Comparison of ENCODE assay signal across 13 mouse cellular contexts in genomic region chr10:95595852-95596639, GRCm38 (mm10). TPM values are rescaled to one million over a fixed set of nuclear protein-coding genes. Genes with fewer than 3 reads are reported as not detected.
DNase-seq lines count a peak whose midpoint lies in the region; ATAC-seq and TF ChIP-seq lines count a peak whose summit lies in the region.
"Had no signal": no experiment of that assay in that cellular context is flagged by ENCODE, and none has a peak within 500 bp of the region (broad histone marks: within the 10 kb centered on the region; RNA-seq: fewer than 3 reads in every experiment).

No protein-coding gene starts in this region.

- no peaks in the 10 kb centered on the region for H3K9me3 ChIP-seq in forebrain, embryonic 14.5 days (replicated peaks; ENCODE audit: control insufficient read depth, low read length)
- H3K9me3 ChIP-seq in forebrain, postnatal 0 days (ENCODE audit: low read length) = no peaks in the 10 kb centered on the region
- no peaks in the 10 kb centered on the region for H3K9me3 ChIP-seq in neural tube, embryonic 11.5 days (ENCODE audit: control insufficient read depth, low read length)
- no peaks in the 10 kb centered on the region for H3K9me3 ChIP-seq in neural tube, embryonic 15.5 days (replicated peaks)
- H3K9me3 ChIP-seq in liver, embryonic 13.5 days (replicated peaks) = no peaks in the 10 kb centered on the region
- H3K9me3 ChIP-seq in stomach, postnatal 0 days (ENCODE audit: control insufficient read depth, low read length) = no peaks in the 10 kb centered on the region
- H3K9me3 ChIP-seq: embryonic facial prominence, embryonic 12.5 days; hindbrain, embryonic 13.5 days; limb, embryonic 15.5 days had no signal

- no peak overlapping the region for H3K27ac ChIP-seq in forebrain, embryonic 14.5 days (ENCODE audit: low read depth, low read length)
- H3K27ac ChIP-seq in forebrain, postnatal 0 days (ENCODE audit: low read depth, low read length) = no peak overlapping the region
- H3K27ac ChIP-seq in neural tube, embryonic 11.5 days (ENCODE audit: low read depth, low read length) = no peak overlapping the region
- no peak overlapping the region for H3K27ac ChIP-seq in neural tube, embryonic 15.5 days (replicated peaks)
- H3K27ac ChIP-seq in liver, embryonic 13.5 days = peak overlapping the region; percentile 2; the same call in 1 of the 2 replicates
- H3K27ac ChIP-seq in small intestine, adult 2 months (ENCODE audit: insufficient read depth, low read depth, low read length) = peak overlapping the region; percentile 71
- H3K27ac ChIP-seq in stomach, postnatal 0 days (replicated peaks) = no peak overlapping the region
- H3K27ac ChIP-seq: embryonic facial prominence, embryonic 12.5 days; hindbrain, embryonic 13.5 days; limb, embryonic 15.5 days had no signal

- H3K4me3 ChIP-seq in forebrain, embryonic 14.5 days (ENCODE audit: low read depth, low read length) = no peak overlapping the region
- no peak overlapping the region for H3K4me3 ChIP-seq in forebrain, postnatal 0 days (ENCODE audit: low read depth, low read length)
- H3K4me3 ChIP-seq in neural tube, embryonic 11.5 days (ENCODE audit: low read depth, low read length) = no peak overlapping the region
- no peak overlapping the region for H3K4me3 ChIP-seq in neural tube, embryonic 15.5 days (replicated peaks)
- H3K4me3 ChIP-seq in liver, embryonic 13.5 days (replicated peaks) = no peak overlapping the region
- no peak overlapping the region for H3K4me3 ChIP-seq in small intestine, adult 2 months (ENCODE audit: low read depth, low read length)
- H3K4me3 ChIP-seq in stomach, postnatal 0 days (ENCODE audit: low read depth, low read length) = no peak overlapping the region
- H3K4me3 ChIP-seq: embryonic facial prominence, embryonic 12.5 days; hindbrain, embryonic 13.5 days; limb, embryonic 15.5 days had no signal

- peak; percentile 22 for DNase-seq in forebrain, embryonic 14.5 days (ENCODE audit: low spot score)
- DNase-seq in forebrain, postnatal 0 days = no peak
- DNase-seq in neural tube, embryonic 11.5 days (ENCODE audit: low spot score) = no peak
- DNase-seq in liver, embryonic 13.5 days = no peak
- DNase-seq in c-Kit-positive CD71-positive TER-119-positive erythroid progenitor cells, embryonic 14.5 days (ENCODE audit: low spot score) = no peak
- no peak for DNase-seq in stomach, postnatal 0 days (ENCODE audit: low spot score)
- DNase-seq: cerebellum, adult 9-10 months; heart, adult 11 months had no signal

- no peak overlapping the region for H3K9ac ChIP-seq in forebrain, embryonic 14.5 days (ENCODE audit: low read length)
- H3K9ac ChIP-seq in forebrain, postnatal 0 days = no peak overlapping the region
- H3K9ac ChIP-seq in neural tube, embryonic 11.5 days (ENCODE audit: low read length) = no peak overlapping the region
- no peak overlapping the region for H3K9ac ChIP-seq in neural tube, embryonic 15.5 days (replicated peaks)
- H3K9ac ChIP-seq in liver, embryonic 13.5 days = no peak overlapping the region; the same call in 1 of the 2 replicates
- no peak overlapping the region for H3K9ac ChIP-seq in stomach, postnatal 0 days (ENCODE audit: low read length)
- H3K9ac ChIP-seq: embryonic facial prominence, embryonic 12.5 days; hindbrain, embryonic 13.5 days; limb, embryonic 15.5 days had no signal

- H3K4me2 ChIP-seq in forebrain, embryonic 14.5 days (ENCODE audit: low read length) = no peak overlapping the region
- H3K4me2 ChIP-seq in forebrain, postnatal 0 days (ENCODE audit: low read depth) = no peak overlapping the region
- H3K4me2 ChIP-seq in neural tube, embryonic 11.5 days (ENCODE audit: low read depth) = no peak overlapping the region
- no peak overlapping the region for H3K4me2 ChIP-seq in neural tube, embryonic 15.5 days
- no peak overlapping the region for H3K4me2 ChIP-seq in liver, embryonic 13.5 days
- H3K4me2 ChIP-seq in stomach, postnatal 0 days (replicated peaks; ENCODE audit: low read depth) = no peak overlapping the region
- H3K4me2 ChIP-seq: embryonic facial prominence, embryonic 12.5 days; hindbrain, embryonic 13.5 days; limb, embryonic 15.5 days had no signal

- H3K4me1 ChIP-seq in forebrain, embryonic 14.5 days (ENCODE audit: control insufficient read depth, insufficient read depth, low read length) = no peaks in the 10 kb centered on the region; the same call in 1 of the 2 replicates
- no peaks in the 10 kb centered on the region for H3K4me1 ChIP-seq in forebrain, postnatal 0 days (ENCODE audit: insufficient read depth)
- H3K4me1 ChIP-seq in neural tube, embryonic 11.5 days (ENCODE audit: control insufficient read depth, insufficient read depth, low read length) = no peaks in the 10 kb centered on the region; the same call in 1 of the 2 replicates
- no peaks in the 10 kb centered on the region for H3K4me1 ChIP-seq in neural tube, embryonic 15.5 days
- H3K4me1 ChIP-seq in liver, embryonic 13.5 days (replicated peaks) = peaks cover 29% of the 10 kb centered on the region
- H3K4me1 ChIP-seq in small intestine, adult 2 months (ENCODE audit: control insufficient read depth, insufficient read depth, insufficient read length, low read length) = peaks cover 6% of the 10 kb centered on the region
- H3K4me1 ChIP-seq in stomach, postnatal 0 days (replicated peaks; ENCODE audit: control insufficient read depth, insufficient read depth) = no peaks in the 10 kb centered on the region
- H3K4me1 ChIP-seq: embryonic facial prominence, embryonic 12.5 days; limb, embryonic 15.5 days had no signal

- no peaks in the 10 kb centered on the region for H3K36me3 ChIP-seq in forebrain, embryonic 14.5 days (ENCODE audit: control insufficient read depth, insufficient read depth, low read length)
- H3K36me3 ChIP-seq in forebrain, postnatal 0 days (ENCODE audit: insufficient read depth) = no peaks in the 10 kb centered on the region
- H3K36me3 ChIP-seq in neural tube, embryonic 11.5 days (ENCODE audit: control insufficient read depth, insufficient read depth, low read length) = no peaks in the 10 kb centered on the region
- H3K36me3 ChIP-seq in neural tube, embryonic 15.5 days = no peaks in the 10 kb centered on the region
- H3K36me3 ChIP-seq in liver, embryonic 13.5 days = no peaks in the 10 kb centered on the region
- H3K36me3 ChIP-seq in small intestine, adult 2 months (ENCODE audit: control insufficient read depth, insufficient read depth, low read length) = no peaks in the 10 kb centered on the region
- H3K36me3 ChIP-seq in stomach, postnatal 0 days (ENCODE audit: control insufficient read depth, insufficient read depth, low read length) = no peaks in the 10 kb centered on the region
- H3K36me3 ChIP-seq: embryonic facial prominence, embryonic 12.5 days; hindbrain, embryonic 13.5 days; limb, embryonic 15.5 days had no signal

- no peak for TF ChIP-seq POLR2A in small intestine, adult 2 months (IDR thresholded peaks at IDR 0.05; ENCODE audit: low read depth, low read length)

- ATAC-seq in forebrain, embryonic 14.5 days = no peak; the same call in 1 of the 2 replicates
- ATAC-seq in forebrain, postnatal 0 days = no peak
- peak; percentile 16; the same call in 1 of the 2 replicates for ATAC-seq in neural tube, embryonic 11.5 days (ENCODE audit: insufficient read depth, low FRiP score, low TSS enrichment)
- no peak for ATAC-seq in neural tube, embryonic 15.5 days (ENCODE audit: low FRiP score)
- peak; percentile 35; the same call in 1 of the 2 replicates for ATAC-seq in liver, embryonic 13.5 days (ENCODE audit: low read depth)
- no peak for ATAC-seq in stomach, postnatal 0 days (ENCODE audit: low FRiP score, low TSS enrichment)

- WGBS in forebrain, embryonic 14.5 days = 7% methylated on average over 8 of the region's 8 CpGs
- 16% methylated on average over 8 of the region's 8 CpGs for WGBS in forebrain, postnatal 0 days
- WGBS in neural tube, embryonic 11.5 days = 15% methylated on average over 8 of the region's 8 CpGs
- WGBS in neural tube, embryonic 15.5 days = 23% methylated on average over 8 of the region's 8 CpGs
- 45% methylated on average over 8 of the region's 8 CpGs for WGBS in liver, embryonic 13.5 days (ENCODE audit: insufficient replicate concordance)
- 73% methylated on average over 8 of the region's 8 CpGs for whole genome bisulfite sequencing in small intestine, adult 2 months
- WGBS in stomach, postnatal 0 days = 52% methylated on average over 8 of the region's 8 CpGs

- TF ChIP-seq EP300 in stomach, postnatal 0 days (optimal IDR thresholded peaks at IDR 0.05) = no peak

- TF ChIP-seq CTCF in forebrain, postnatal 0 days (IDR thresholded peaks at IDR 0.05; ENCODE audit: low read depth) = no peak
- TF ChIP-seq CTCF in small intestine, adult 2 months (IDR thresholded peaks at IDR 0.05; ENCODE audit: extremely low read depth, insufficient read length, insufficient replicate concordance, low read depth, low read length) = no peak
- TF ChIP-seq CTCF in stomach, postnatal 0 days (IDR thresholded peaks at IDR 0.05; ENCODE audit: low read depth) = no peak

- no peaks in the 10 kb centered on the region for H3K27me3 ChIP-seq in forebrain, embryonic 14.5 days (replicated peaks; ENCODE audit: control insufficient read depth, insufficient read depth, low read length)
- H3K27me3 ChIP-seq in forebrain, postnatal 0 days (ENCODE audit: insufficient read depth, low read length) = no peaks in the 10 kb centered on the region
- H3K27me3 ChIP-seq in neural tube, embryonic 11.5 days (ENCODE audit: control insufficient read depth, insufficient read depth, low read length) = no peaks in the 10 kb centered on the region
- H3K27me3 ChIP-seq in neural tube, embryonic 15.5 days (replicated peaks) = no peaks in the 10 kb centered on the region
- no peaks in the 10 kb centered on the region for H3K27me3 ChIP-seq in liver, embryonic 13.5 days
- H3K27me3 ChIP-seq in small intestine, adult 2 months (ENCODE audit: control insufficient read depth, insufficient read depth, low read length) = no peaks in the 10 kb centered on the region
- no peaks in the 10 kb centered on the region for H3K27me3 ChIP-seq in stomach, postnatal 0 days (ENCODE audit: control insufficient read depth, insufficient read depth, low read length)
- H3K27me3 ChIP-seq: limb, embryonic 15.5 days had no signal

RNA-seq across cellular contexts. Expression of gene Nudt4, which starts 32.1 kb away (rescaled TPM):
- polyA plus RNA-seq in forebrain, embryonic 14.5 days (2014; fragmentation: Nextera tagmentation; extraction: Ambion mirVana) = 79.8 and 85.0 TPM in 2 replicates
- 87.6 and 110 TPM in 2 replicates for total RNA-seq in forebrain, postnatal 0 days (2014; rRNA removed)
- polyA plus RNA-seq in forebrain, postnatal 0 days (2015; fragmentation: Nextera tagmentation; extraction: Ambion mirVana) = 71.2 and 81.5 TPM in 2 replicates
- polyA plus RNA-seq in neural tube, embryonic 11.5 days (2014; fragmentation: Nextera tagmentation; extraction: Ambion mirVana) = 139 TPM in 2 replicates
- polyA plus RNA-seq in neural tube, embryonic 15.5 days (2015; fragmentation: Nextera tagmentation; extraction: Ambion mirVana) = 73.5 and 75.5 TPM in 2 replicates
- 81.7 and 96.5 TPM in 2 replicates for polyA plus RNA-seq in liver, embryonic 13.5 days (2015; fragmentation: Nextera tagmentation; extraction: Ambion mirVana)
- polyA plus RNA-seq in small intestine, adult 2 months (2012; rRNA removed) = 9.2 and 89.4 TPM in 2 replicates
- polyA plus RNA-seq in stomach, postnatal 0 days (2015; fragmentation: Nextera tagmentation; extraction: Ambion mirVana) = 46.1 and 47.5 TPM in 2 replicates

Comparison
In these comparisons a context has a peak if more than half of its experiments do, and no peak if none do; other contexts are left out.
1. ATAC-seq: peak in neural tube, embryonic 11.5 days (single experiment) and liver, embryonic 13.5 days (single experiment); none in forebrain, embryonic 14.5 days (single experiment), forebrain, postnatal 0 days (single experiment), neural tube, embryonic 15.5 days (single experiment) and stomach, postnatal 0 days (single experiment).
2. H3K27ac ChIP-seq: peak in liver, embryonic 13.5 days (single experiment) and small intestine, adult 2 months (single experiment); none in forebrain, embryonic 14.5 days (single experiment), forebrain, postnatal 0 days (single experiment), neural tube, embryonic 11.5 days (single experiment), neural tube, embryonic 15.5 days (single experiment) and stomach, postnatal 0 days (single experiment).